Mouse (Mus musculus) heart, embryonic 16.5 days (tissue): Measurements from ENCODE around the gene Retreg1. TPM values are rescaled to one million over a fixed set of nuclear protein-coding genes. Genes with fewer than 3 reads are reported as not detected.
A peak's percentile ranks its signal among the peaks of the same experiment; 100 is the strongest.

ENCODE experiments used
- ATAC-seq: fragments of 200-750 bp; cut with Nextera tagmentation; replicated peaks from 2 replicates; pipeline ENCODE4 v1.8.0; 2017; ENCODE audit warnings: moderate number of reproducible peaks; ENCODE audit not compliant: insufficient read depth, low FRiP score; ENCODE audit errors: extremely low read depth
- H3K27ac ChIP-seq: fragments of 300-500 bp; sonication (generic); 2 replicates; pipeline ENCODE4 v1.5.1; 2014; ENCODE audit warnings: mild to moderate bottlenecking, low read length, control low read depth, moderate library complexity
- H3K27me3 ChIP-seq: fragments of 300-500 bp; sonication (generic); 2 replicates; pipeline ENCODE4 v1.6.1; 2014; ENCODE audit warnings: low read length, mixed read lengths; ENCODE audit not compliant: control insufficient read depth, insufficient read depth
- H3K36me3 ChIP-seq: fragments of 300-500 bp; sonication (generic); 2 replicates; pipeline ENCODE4 v1.6.1; 2014; ENCODE audit not compliant: control insufficient read depth, insufficient read depth
- H3K4me1 ChIP-seq: fragments of 300-500 bp; sonication (generic); 2 replicates; pipeline ENCODE4 v1.6.1; 2014; ENCODE audit warnings: low read length, mixed read lengths; ENCODE audit not compliant: control insufficient read depth, insufficient read depth
- H3K4me2 ChIP-seq: fragments of 300-500 bp; sonication (generic); 2 replicates; pipeline ENCODE4 v1.6.1; 2014; ENCODE audit warnings: low read depth, mild to moderate bottlenecking, control low read depth, low read length
- H3K4me3 ChIP-seq: fragments of 300-500 bp; sonication (generic); 2 replicates; pipeline ENCODE4 v1.5.1; 2014; ENCODE audit warnings: mild to moderate bottlenecking, control low read depth, low read length
- H3K9ac ChIP-seq: fragments of 300-500 bp; sonication (generic); 2 replicates; pipeline ENCODE4 v1.6.1; 2014; ENCODE audit warnings: low read length, control low read depth
- H3K9me3 ChIP-seq: fragments of 300-500 bp; sonication (generic); replicated peaks from 2 replicates; pipeline ENCODE4 v1.6.1; 2016; ENCODE audit warnings: low read length; ENCODE audit not compliant: control insufficient read depth
- WGBS: fragments of 180-500 bp; shearing (Covaris S2); extraction: QIAGEN DNeasy Blood & Tissue Kit; methylation state at CpG from one replicate; pipeline ENCODE4 v1.1.7; 2014; 5-methylcytosine and 5-hydroxymethylcytosine counted together
- polyA plus RNA-seq: library from polyadenylated mRNA; unstranded; fragments of >200 nt; fragmentation: Nextera tagmentation; extraction: Ambion mirVana; gene quantifications from 2 replicates; pipeline ENCODE4 v1.2.1, GENCODE M21; 2015

Retreg1 gene
- polyA plus RNA-seq, 1 experiment from 2014 or later = 97.5 TPM

GRCm38 (mm10) chr15:25900540-25900939, 57.6 kb downstream of the Retreg1 start:
- Histone ChIP-seq H3K27me3 (no peaks in the 10 kb centered on the region), H3K9me3 (no peaks in the 10 kb centered on the region), H3K36me3 (no peaks in the 10 kb centered on the region), H3K9ac (no peak overlapping the region), H3K4me2 (no peak overlapping the region), H3K4me1 (peaks cover 7% of the 10 kb centered on the region), H3K27ac (no peak overlapping the region), H3K4me3 (no peak overlapping the region)
- 8% methylated on average over 7 of the region's 7 CpGs for WGBS
- ATAC-seq = no peak

DNA sequence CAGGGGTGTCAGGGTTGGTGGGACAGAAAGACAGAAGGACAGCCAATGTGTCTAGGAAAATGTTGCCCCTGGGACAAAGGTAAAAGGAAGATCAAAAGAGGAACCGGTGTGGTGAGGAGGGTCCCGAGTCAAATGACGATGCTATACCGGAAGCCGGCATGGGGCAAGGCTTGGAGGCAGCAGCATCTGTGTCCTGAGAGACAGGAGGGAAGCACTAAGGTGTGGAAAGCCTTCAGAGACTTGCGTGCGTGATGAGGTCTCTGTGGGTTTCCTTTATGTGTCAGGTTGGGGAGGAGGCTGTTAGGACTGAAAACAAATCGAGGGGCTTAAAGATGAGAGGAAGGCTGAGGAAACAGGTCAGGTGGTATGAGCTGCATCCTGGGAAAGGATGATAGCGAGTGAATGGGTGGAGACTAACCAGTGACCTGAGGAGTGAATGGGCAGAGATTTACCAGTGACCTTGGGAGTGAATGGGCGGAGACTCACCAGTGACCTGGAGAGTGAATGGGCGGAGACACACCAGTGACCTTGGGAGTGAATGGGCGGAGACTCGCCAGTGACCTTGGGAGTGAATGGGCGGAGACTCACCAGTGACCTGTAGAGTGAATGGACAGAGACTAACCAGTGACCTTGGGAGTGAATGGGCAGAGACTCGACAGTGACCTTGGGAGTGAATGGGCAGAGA, 60.1 kb downstream of the Retreg1 start:
- Histone ChIP-seq H3K9me3 (no peaks in the 10 kb centered on the region), H3K4me1 (peaks cover 7% of the 10 kb centered on the region), H3K27me3 (no peaks in the 10 kb centered on the region), H3K27ac (no peak overlapping the region), H3K36me3 (no peaks in the 10 kb centered on the region), H3K9ac (no peak overlapping the region), H3K4me2 (no peak overlapping the region), H3K4me3 (no peak overlapping the region)
- WGBS = 86% methylated on average over 15 of the region's 15 CpGs
- no peak for ATAC-seq

- H3K9ac ChIP-seq = no peak overlapping the region
- H3K4me3 ChIP-seq = no peak overlapping the region
- WGBS = 51% methylated on average over 14 of the region's 14 CpGs
- H3K4me1 ChIP-seq = peaks cover 7% of the 10 kb centered on the region
- H3K27me3 ChIP-seq = no peaks in the 10 kb centered on the region
- H3K27ac ChIP-seq = peak overlapping the region; percentile 52; the same call in 1 of the 2 replicates
- H3K4me2 ChIP-seq = no peak overlapping the region
- no peak for ATAC-seq
- H3K9me3 ChIP-seq = no peaks in the 10 kb centered on the region
- H3K36me3 ChIP-seq = no peaks in the 10 kb centered on the region
These were observed 61.5 kb downstream of the Retreg1 start for GRCm38 (mm10) chr15:25904435-25905021.

DNA sequence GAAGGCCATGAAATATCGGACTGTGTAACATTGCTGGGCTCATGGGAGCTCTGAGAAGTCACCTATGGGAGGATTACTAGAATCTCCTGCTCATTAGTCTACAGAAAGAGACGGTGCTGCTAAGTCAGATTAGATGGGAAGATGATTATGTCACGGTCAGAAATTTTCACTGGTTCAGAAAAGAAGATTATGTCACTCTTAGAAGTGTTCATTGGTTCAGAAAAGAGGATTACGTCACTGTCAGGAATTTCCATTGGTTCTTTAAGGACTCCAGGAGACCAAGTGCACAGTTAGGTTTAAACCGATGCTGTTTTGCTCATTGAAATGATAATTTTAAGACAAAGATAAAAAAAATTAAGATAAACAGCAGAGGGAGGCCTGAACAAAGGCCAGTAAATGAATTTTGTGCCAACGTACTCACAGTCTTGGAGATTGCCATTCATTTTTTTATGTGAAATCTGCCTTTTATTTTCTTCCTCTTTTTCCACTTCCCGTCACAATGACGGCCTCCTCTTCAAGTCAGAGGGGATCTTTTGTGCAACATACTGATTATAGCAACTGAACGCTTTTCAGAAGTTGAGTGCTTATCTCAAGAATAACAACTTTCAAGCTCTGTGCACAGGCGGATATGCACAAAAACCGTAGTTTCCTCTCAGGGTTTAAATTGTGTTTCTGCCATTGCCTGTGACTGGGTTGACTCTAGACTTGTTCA, 67.0 kb downstream of the Retreg1 start:
- H3K4me3 ChIP-seq = no peak overlapping the region
- H3K4me1 ChIP-seq = peaks cover 27% of the 10 kb centered on the region
- peak overlapping the region; percentile 10; the same call in 1 of the 2 replicates for H3K9ac ChIP-seq
- 55% methylated on average over 11 of the region's 11 CpGs for WGBS
- no peaks in the 10 kb centered on the region for H3K27me3 ChIP-seq
- no peak overlapping the region for H3K4me2 ChIP-seq
- ATAC-seq = peak; percentile 17; the same call in 1 of the 2 replicates
- H3K27ac ChIP-seq = peak overlapping the region; percentile 80
- H3K36me3 ChIP-seq = no peaks in the 10 kb centered on the region
- H3K9me3 ChIP-seq = no peaks in the 10 kb centered on the region

DNA sequence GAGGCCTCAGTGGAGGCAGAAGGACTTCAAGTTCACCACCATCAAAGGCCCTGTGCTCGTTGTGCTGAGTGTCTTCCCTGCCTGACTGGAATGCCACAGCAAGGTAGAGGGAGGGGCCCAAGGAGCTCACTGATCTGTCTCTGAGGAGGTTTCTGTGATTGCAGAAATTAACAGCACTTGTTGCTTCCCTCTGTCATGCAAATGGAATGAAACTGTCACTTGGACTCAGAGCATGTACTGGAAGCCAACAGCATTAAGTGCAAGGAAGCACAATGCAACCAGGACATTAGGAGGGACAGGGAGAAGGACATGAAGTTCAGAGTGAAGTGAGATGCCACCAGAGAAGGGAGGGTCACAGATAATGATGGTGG, 67.5 kb downstream of the Retreg1 start:
- Histone ChIP-seq H3K4me2 (no peak overlapping the region), H3K9me3 (no peaks in the 10 kb centered on the region), H3K36me3 (no peaks in the 10 kb centered on the region), H3K4me1 (peaks cover 30% of the 10 kb centered on the region), H3K9ac (peak overlapping the region; percentile 10; the same call in 1 of the 2 replicates), H3K4me3 (no peak overlapping the region), H3K27me3 (no peaks in the 10 kb centered on the region), H3K27ac (peak overlapping the region; percentile 80)
- no peak for ATAC-seq
- 14% methylated on average over 1 of the region's 1 CpGs for WGBS

- no peak overlapping the region for H3K9ac ChIP-seq
- H3K36me3 ChIP-seq = no peaks in the 10 kb centered on the region
- no peaks in the 10 kb centered on the region for H3K9me3 ChIP-seq
- WGBS = 52% methylated on average over 1 of the region's 1 CpGs
- peak overlapping the region; percentile 80 for H3K27ac ChIP-seq
- H3K27me3 ChIP-seq = no peaks in the 10 kb centered on the region
- no peak overlapping the region for H3K4me2 ChIP-seq
- no peak for ATAC-seq
- H3K4me3 ChIP-seq = no peak overlapping the region
- H3K4me1 ChIP-seq = peaks cover 34% of the 10 kb centered on the region
These were observed 67.9 kb downstream of the Retreg1 start for GRCm38 (mm10) chr15:25910924-25911323.

- H3K4me2 ChIP-seq = no peak overlapping the region
- no peaks in the 10 kb centered on the region for H3K36me3 ChIP-seq
- H3K27ac ChIP-seq = no peak overlapping the region
- H3K4me1 ChIP-seq = peaks cover 40% of the 10 kb centered on the region
- ATAC-seq = no peak
- no peak overlapping the region for H3K9ac ChIP-seq
- 85% methylated on average over 7 of the region's 7 CpGs for WGBS
- H3K4me3 ChIP-seq = no peak overlapping the region
- H3K27me3 ChIP-seq = no peaks in the 10 kb centered on the region
- no peaks in the 10 kb centered on the region for H3K9me3 ChIP-seq
These were observed 69.9 kb downstream of the Retreg1 start for GRCm38 (mm10) chr15:25912911-25913310.

- H3K27me3 ChIP-seq = no peaks in the 10 kb centered on the region
- H3K9me3 ChIP-seq = no peaks in the 10 kb centered on the region
- H3K4me2 ChIP-seq = no peak overlapping the region
- H3K9ac ChIP-seq = no peak overlapping the region
- ATAC-seq = no peak
- no peak overlapping the region for H3K4me3 ChIP-seq
- H3K4me1 ChIP-seq = peaks cover 45% of the 10 kb centered on the region
- peak overlapping the region; percentile 46 for H3K27ac ChIP-seq
- no peaks in the 10 kb centered on the region for H3K36me3 ChIP-seq
- WGBS = 69% methylated on average over 9 of the region's 9 CpGs
These were observed 70.7 kb downstream of the Retreg1 start for GRCm38 (mm10) chr15:25913659-25914058.

DNA sequence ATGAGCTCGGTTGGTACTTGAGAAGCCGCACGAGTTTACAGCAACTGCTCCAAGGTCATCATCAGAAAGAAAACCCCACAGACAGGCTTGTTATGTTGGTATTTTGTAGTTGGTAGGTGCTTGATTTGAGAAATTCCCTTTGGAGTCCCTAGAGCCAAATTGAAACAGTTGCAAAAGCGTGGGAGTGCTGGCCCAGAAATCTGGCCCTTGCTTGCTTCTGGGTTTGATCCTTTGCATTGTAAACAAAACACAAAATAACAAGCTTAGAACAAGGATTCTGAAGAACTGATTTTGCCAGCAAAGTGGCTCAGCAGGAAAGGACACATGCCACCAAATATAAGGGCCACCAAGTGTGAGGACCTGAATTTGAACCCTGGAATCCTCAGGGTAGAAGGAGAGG, 71.2 kb downstream of the Retreg1 start:
- no peak for ATAC-seq
- WGBS = 52% methylated on average over 4 of the region's 4 CpGs
- Histone ChIP-seq H3K9ac (no peak overlapping the region), H3K4me2 (no peak overlapping the region), H3K27ac (peak overlapping the region; percentile 46), H3K27me3 (no peaks in the 10 kb centered on the region), H3K4me1 (peaks cover 50% of the 10 kb centered on the region), H3K36me3 (no peaks in the 10 kb centered on the region), H3K4me3 (no peak overlapping the region), H3K9me3 (no peaks in the 10 kb centered on the region)
